Mouse (Mus musculus) cerebellum, adult 2 months (tissue): ENCODE results near the gene Qars. TPM values are rescaled to one million over a fixed set of nuclear protein-coding genes. Genes with fewer than 3 reads are reported as not detected.

Source experiments
- DNase-seq, 2 experiments: peaks; one replicate each; pipeline ENCODE4 v3.0.0; 2021
- H3K27ac ChIP-seq: fragments of 200-500 bp; 2 replicates; pipeline ENCODE4 v1.5.1; 2012; ENCODE audit warnings: low read length, control low read depth, inconsistent platforms; ENCODE audit not compliant: insufficient read depth
- H3K27me3 ChIP-seq: fragments of 200-500 bp; 2 replicates; pipeline ENCODE4 v1.6.1; 2012; ENCODE audit warnings: inconsistent platforms, mild to moderate bottlenecking, low read length, moderate library complexity; ENCODE audit not compliant: control insufficient read depth, insufficient read depth
- H3K4me1 ChIP-seq: fragments of 200-500 bp; 2 replicates; pipeline ENCODE4 v1.6.1; 2011; ENCODE audit warnings: low read length; ENCODE audit not compliant: control insufficient read depth, insufficient read depth
- H3K4me3 ChIP-seq: fragments of 200-500 bp; replicated peaks from 2 replicates; pipeline ENCODE3; 2011; ENCODE audit warnings: mild to moderate bottlenecking, low read depth, low read length, control low read depth; ENCODE audit not compliant: insufficient read depth
- CTCF ChIP-seq: fragments of 200-500 bp; IDR thresholded peaks from 2 replicates; pipeline ENCODE4 v1.5.1; 2011; ENCODE audit warnings: low read depth, mild to moderate bottlenecking, control low read depth, low read length, moderate library complexity, borderline replicate concordance; ENCODE audit not compliant: insufficient read depth
- POLR2A ChIP-seq: fragments of 200-500 bp; IDR thresholded peaks from 2 replicates; pipeline ENCODE4 v1.6.1; 2011; ENCODE audit warnings: low read length, control low read depth, borderline replicate concordance; ENCODE audit not compliant: insufficient read depth
- WGBS: fragments of 180-500 bp; shearing (Covaris S2); methylation state at CpG from one replicate; pipeline ENCODE4 v1.1.7; 2018; 5-methylcytosine and 5-hydroxymethylcytosine counted together
- polyA plus RNA-seq: library from polyadenylated mRNA; depleted of rRNA; stranded (reverse); fragments of >200 nt; gene quantifications from 2 replicates; pipeline ENCODE4 v1.2.3, GENCODE M21; 2012

The Qars gene
- polyA plus RNA-seq, 1 experiment, result 107 TPM

DNA sequence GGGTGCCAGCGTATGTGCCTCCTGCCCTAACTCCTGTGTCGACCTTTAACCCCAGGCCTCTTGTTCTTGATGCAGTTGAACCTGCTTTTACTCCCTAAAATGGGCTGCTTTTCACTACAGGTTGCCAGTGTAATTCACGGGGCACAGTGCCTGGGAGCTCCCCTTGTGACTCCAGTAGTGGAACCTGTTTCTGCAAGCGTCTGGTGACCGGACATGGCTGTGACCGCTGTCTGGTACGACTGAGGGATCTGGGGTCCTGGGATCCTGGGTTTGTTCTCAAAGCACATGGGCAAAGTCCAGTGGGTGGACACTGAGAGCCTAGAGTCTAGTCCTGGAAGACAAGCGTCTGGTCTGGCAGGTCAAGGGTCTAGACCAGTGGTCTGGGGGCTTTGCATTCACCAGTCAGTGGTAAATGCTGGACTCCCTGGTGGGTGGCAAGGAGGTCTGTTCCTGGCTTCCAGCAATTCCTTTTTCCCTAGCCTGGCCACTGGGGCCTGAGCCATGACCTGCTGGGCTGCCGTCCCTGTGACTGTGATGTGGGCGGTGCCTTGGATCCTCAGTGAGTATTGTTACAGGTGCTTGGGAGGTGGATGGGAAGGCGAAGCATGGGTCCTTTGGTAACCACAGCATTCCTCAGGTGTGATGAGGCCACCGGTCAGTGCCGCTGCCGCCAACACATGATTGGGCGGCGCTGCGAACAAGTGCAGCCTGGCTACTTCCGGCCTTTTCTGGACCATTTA lies 24.3 kb upstream of the Qars start:
- Histone ChIP-seq H3K27me3 (no peaks in the 10 kb centered on the region), H3K27ac (no peak overlapping the region), H3K4me1 (no peaks in the 10 kb centered on the region), H3K4me3 (no peak overlapping the region)
- TF ChIP-seq CTCF (no peak), POLR2A (no peak)
- DNase-seq, result no peak
- WGBS, result 90% methylated on average over 18 of the region's 18 CpGs

DNA sequence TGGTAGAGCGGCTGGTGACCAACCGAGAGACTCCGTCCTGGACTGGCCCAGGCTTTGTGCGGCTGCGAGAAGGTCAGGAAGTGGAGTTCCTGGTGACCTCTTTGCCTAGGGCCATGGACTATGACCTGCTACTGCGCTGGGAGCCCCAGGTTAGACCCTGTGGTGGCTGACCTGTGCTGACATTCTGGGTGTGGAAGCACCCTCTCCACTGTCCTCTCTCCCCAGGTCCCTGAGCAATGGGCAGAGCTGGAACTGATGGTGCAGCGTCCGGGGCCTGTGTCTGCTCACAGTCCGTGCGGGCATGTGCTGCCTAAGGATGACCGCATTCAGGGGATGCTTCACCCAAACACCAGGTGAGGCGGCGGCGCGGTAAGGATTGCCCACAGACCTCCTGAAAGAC lies 23.5 kb upstream of the Qars start:
- H3K27me3 ChIP-seq, result no peaks in the 10 kb centered on the region
- no peak for TF ChIP-seq POLR2A
- no peak for TF ChIP-seq CTCF

GRCm38 (mm10) chr9:108485301-108485875 lies 22.1 kb upstream of the Qars start:
- 91% methylated on average over 19 of the region's 19 CpGs for WGBS
- Histone ChIP-seq H3K27ac (no peak overlapping the region), H3K4me3 (no peak overlapping the region), H3K27me3 (no peaks in the 10 kb centered on the region), H3K4me1 (peaks cover 7% of the 10 kb centered on the region)
- no peak for DNase-seq
- TF ChIP-seq POLR2A, result no peak
- TF ChIP-seq CTCF, result no peak

More for the DNA sequence above, 23.5 kb upstream of the Qars start:
- Histone ChIP-seq H3K27ac (no peak overlapping the region), H3K4me1 (peaks cover under 1% of the 10 kb centered on the region), H3K4me3 (no peak overlapping the region)
- 93% methylated on average over 15 of the region's 15 CpGs for WGBS
- DNase-seq, result no peak

DNA sequence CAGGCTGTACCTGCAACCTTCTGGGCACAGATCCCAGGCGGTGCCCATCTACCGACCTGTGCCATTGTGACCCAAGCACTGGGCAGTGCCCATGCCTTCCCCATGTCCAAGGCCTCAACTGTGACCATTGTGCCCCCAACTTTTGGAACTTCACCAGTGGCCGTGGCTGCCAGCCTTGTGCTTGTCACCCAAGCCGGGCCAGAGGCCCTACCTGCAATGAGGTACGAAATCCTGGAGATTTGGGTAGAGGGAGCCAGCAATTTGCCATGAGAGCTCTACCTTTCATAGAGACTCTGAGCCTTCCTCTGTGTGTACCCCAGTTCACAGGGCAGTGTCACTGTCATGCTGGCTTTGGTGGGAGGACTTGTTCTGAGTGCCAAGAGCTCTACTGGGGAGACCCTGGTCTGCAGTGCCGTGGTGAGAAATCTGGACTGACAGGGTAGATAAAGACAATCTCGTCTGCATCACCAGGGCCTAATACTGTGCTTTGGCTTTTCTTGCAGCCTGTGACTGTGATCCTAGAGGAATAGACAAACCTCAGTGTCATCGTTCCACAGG lies 20.5 kb upstream of the Qars start:
- no peak for TF ChIP-seq POLR2A
- TF ChIP-seq CTCF, result no peak
- peaks cover 10% of the 10 kb centered on the region for H3K4me1 ChIP-seq
- WGBS, result 90% methylated on average over 8 of the region's 8 CpGs

GRCm38 (mm10) chr9:108488403-108488802 lies 19.1 kb upstream of the Qars start:
- WGBS, result 90% methylated on average over 17 of the region's 17 CpGs
- no peaks in the 10 kb centered on the region for H3K27me3 ChIP-seq
- no peak for DNase-seq
- H3K4me1 ChIP-seq, result peaks cover 16% of the 10 kb centered on the region
- TF ChIP-seq CTCF, result no peak
- no peak for TF ChIP-seq POLR2A
- H3K27ac ChIP-seq, result no peak overlapping the region
- H3K4me3 ChIP-seq, result no peak overlapping the region

More for the DNA sequence above, 20.5 kb upstream of the Qars start:
- Histone ChIP-seq H3K27me3 (no peaks in the 10 kb centered on the region), H3K4me3 (no peak overlapping the region), H3K27ac (no peak overlapping the region)
- DNase-seq, result no peak

GRCm38 (mm10) chr9:108489215-108489614 lies 18.3 kb upstream of the Qars start:
- no peaks in the 10 kb centered on the region for H3K27me3 ChIP-seq
- no peak overlapping the region for H3K4me3 ChIP-seq
- H3K4me1 ChIP-seq, result peaks cover 16% of the 10 kb centered on the region
- peak overlapping the region; percentile 88; the same call in 1 of the 2 replicates for H3K27ac ChIP-seq
- WGBS, result 93% methylated on average over 20 of the region's 20 CpGs
- no peak for TF ChIP-seq POLR2A
- TF ChIP-seq CTCF, result no peak
- DNase-seq, result no peak

DNA sequence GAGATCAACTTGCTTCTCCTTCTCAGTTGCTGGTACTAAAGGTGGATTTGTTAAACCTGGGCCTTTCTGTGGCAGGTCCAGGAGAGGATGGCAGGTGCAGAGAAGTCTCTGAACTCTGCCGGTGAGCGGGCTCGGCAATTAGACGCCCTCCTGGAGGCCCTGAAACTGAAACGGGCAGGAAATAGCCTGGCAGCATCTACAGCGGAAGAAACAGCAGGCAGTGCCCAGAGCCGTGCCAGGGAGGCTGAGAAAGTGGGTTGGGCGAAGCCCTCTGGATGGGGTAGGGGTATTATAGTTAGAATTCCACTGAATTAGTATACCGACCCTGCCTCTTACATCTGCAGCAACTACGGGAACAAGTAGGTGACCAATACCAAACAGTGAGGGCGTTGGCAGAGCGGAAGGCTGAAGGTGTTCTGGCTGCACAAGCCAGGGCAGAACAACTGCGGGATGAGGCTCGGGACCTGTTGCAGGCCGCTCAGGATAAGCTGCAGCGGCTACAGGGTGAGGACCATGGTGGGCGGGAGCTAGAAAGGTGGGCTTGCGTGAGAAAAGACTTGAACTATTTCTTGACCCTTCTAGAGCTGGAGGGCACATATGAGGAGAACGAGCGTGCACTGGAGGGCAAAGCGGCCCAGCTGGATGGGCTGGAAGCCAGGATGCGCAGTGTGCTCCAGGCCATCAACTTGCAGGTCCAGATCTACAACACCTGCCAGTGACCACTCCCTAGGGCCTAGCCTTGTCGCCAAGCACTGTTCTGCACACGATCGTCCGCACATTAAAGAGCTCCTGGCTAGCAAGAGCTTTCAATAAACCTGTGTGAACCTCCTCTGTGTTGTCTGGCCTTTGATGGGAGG lies 17.6 kb upstream of the Qars start:
- Histone ChIP-seq H3K4me1 (peaks cover 16% of the 10 kb centered on the region), H3K4me3 (peak overlapping the region; percentile 77), H3K27me3 (no peaks in the 10 kb centered on the region), H3K27ac (peak overlapping the region; percentile 88)
- TF ChIP-seq CTCF (no peak), POLR2A (no peak)
- peak in 1 of 2 experiments; percentile 37 for DNase-seq
- 24% methylated on average over 26 of the region's 26 CpGs for WGBS
